Mouse (Mus musculus) ES-Bruce4 (cell line): Measurements from ENCODE around the gene Sapcd2.
A peak's percentile ranks its signal among the peaks of the same experiment; 100 is the strongest.

ENCODE experiments used
- CTCF ChIP-seq: IDR thresholded peaks from one replicate; pipeline ENCODE4 v1.8.1; 2011; ENCODE audit warnings: low read depth, low read length
- EP300 ChIP-seq: IDR thresholded peaks from 2 replicates; pipeline ENCODE4 v1.6.1; 2011; ENCODE audit warnings: low read depth, low read length; ENCODE audit not compliant: insufficient read depth
- POLR2A ChIP-seq: IDR thresholded peaks from one replicate; pipeline ENCODE4 v1.8.1; 2011; ENCODE audit warnings: low read length; ENCODE audit not compliant: insufficient read depth

DNA sequence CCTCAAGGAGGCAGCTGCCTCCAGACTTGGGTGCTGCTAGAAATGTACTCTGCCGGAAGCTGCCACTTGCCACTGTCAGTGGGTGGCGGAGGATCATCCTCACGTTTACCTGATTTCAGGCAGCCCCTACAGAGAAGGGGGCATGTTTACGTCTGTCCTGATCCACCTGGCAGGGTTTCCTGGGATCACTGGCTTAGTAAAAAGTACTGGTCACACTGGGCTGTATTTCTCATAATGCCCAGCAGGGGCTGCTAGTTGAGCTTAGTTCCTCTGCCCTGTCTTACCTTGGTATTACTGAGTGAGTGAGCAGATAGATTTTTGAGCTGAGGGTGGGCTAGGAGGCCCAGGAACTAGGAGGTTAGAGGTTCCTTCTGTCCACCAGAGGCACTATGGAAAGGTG is 4.5 kb downstream of the Sapcd2 start:
- TF ChIP-seq CTCF: peak; percentile 35
- TF ChIP-seq POLR2A: no peak
- TF ChIP-seq EP300: no peak
